Mouse (Mus musculus) MEL (cell line): ENCODE measurements around the gene Adgrv1. TPM values are rescaled to one million over a fixed set of nuclear protein-coding genes. Genes with fewer than 3 reads are reported as not detected.

Experiments
- DNase-seq: peaks from one replicate; pipeline ENCODE4 v3.0.0; 2011; ENCODE audit warnings: low read depth, low spot score
- H3K27ac ChIP-seq: 2 replicates; pipeline ENCODE4 v1.5.1; 2012; ENCODE audit warnings: low read depth, mild to moderate bottlenecking, control low read depth, low read length, moderate library complexity; ENCODE audit not compliant: control insufficient read depth
- H3K27me3 ChIP-seq, 2 experiments: fragments of 150-350 bp in 1 of 2; sonication (generic) in 1 of 2; 2 replicates each; pipeline ENCODE4 v1.6.1; 2012; ENCODE audit warnings: low read length in 2 of 2, mild to moderate bottlenecking in 2 of 2, improper control_type of control experiment in 1 of 2, moderate library complexity in 1 of 2; ENCODE audit not compliant: insufficient read depth in 2 of 2, control insufficient read depth in 1 of 2
- H3K36me3 ChIP-seq, 2 experiments: 2 replicates each; pipeline ENCODE4 v1.6.1; 2012 to 2014; ENCODE audit warnings: low read length in 2 of 2, improper control_type of control experiment in 1 of 2, inconsistent platforms in 1 of 2, mild to moderate bottlenecking in 1 of 2; ENCODE audit not compliant: insufficient read depth in 2 of 2, control insufficient read depth in 1 of 2
- H3K4me1 ChIP-seq, 2 experiments: fragments of 150-350 bp in 1 of 2; sonication (generic) in 1 of 2; 2 replicates each; pipeline ENCODE4 v1.6.1; 2012; ENCODE audit warnings: low read length in 2 of 2, improper control_type of control experiment in 1 of 2, mild to moderate bottlenecking in 1 of 2; ENCODE audit not compliant: insufficient read depth in 2 of 2, control insufficient read depth in 1 of 2
- H3K4me3 ChIP-seq, 2 experiments: fragments of 150-350 bp in 1 of 2; sonication (generic) in 1 of 2; 2 replicates each; pipeline ENCODE4 v1.5.1; 2012; ENCODE audit warnings: low read depth in 2 of 2, low read length in 2 of 2, mild to moderate bottlenecking in 2 of 2, moderate library complexity in 2 of 2, control low read depth in 1 of 2, improper control_type of control experiment in 1 of 2; ENCODE audit not compliant: control insufficient read depth in 1 of 2, insufficient read depth in 1 of 2
- H3K79me2 ChIP-seq: 2 replicates; pipeline ENCODE4 v1.6.1; 2012; ENCODE audit warnings: mild to moderate bottlenecking, low read length, moderate library complexity; ENCODE audit not compliant: control insufficient read depth, poor library complexity, insufficient read depth
- H3K9ac ChIP-seq: 2 replicates; pipeline ENCODE4 v1.6.1; 2012; ENCODE audit warnings: low read depth, mild to moderate bottlenecking, control low read depth, low read length, moderate library complexity; ENCODE audit not compliant: control insufficient read depth, poor library complexity, severe bottlenecking
- H3K9me3 ChIP-seq: fragments of 150-350 bp; sonication (generic); replicated peaks from 2 replicates; pipeline ENCODE4 v1.6.1; 2012; ENCODE audit warnings: mild to moderate bottlenecking, low read length, improper control_type of control experiment, moderate library complexity; ENCODE audit not compliant: insufficient read depth
- BHLHE40 ChIP-seq: IDR thresholded peaks from 2 replicates; pipeline ENCODE4 v1.6.1; 2012; ENCODE audit warnings: low read depth, mild to moderate bottlenecking, inconsistent platforms, low read length, improper control_type of control experiment, borderline replicate concordance
- CHD2 ChIP-seq: IDR thresholded peaks from 2 replicates; pipeline ENCODE4 v1.6.1; 2011; ENCODE audit warnings: low read length, improper control_type of control experiment
- CTCF ChIP-seq, 3 experiments: IDR thresholded peaks in 2 of 3; conservative IDR thresholded peaks in 1 of 3; 2 replicates each; pipeline ENCODE4 v1.5.1; 2011 to 2012; ENCODE audit warnings: low read length in 3 of 3, low read depth in 2 of 3, mild to moderate bottlenecking in 2 of 3, improper control_type of control experiment in 1 of 3, inconsistent platforms in 1 of 3, mixed read lengths in 1 of 3, moderate library complexity in 1 of 3; ENCODE audit not compliant: control insufficient read depth in 1 of 3, insufficient read depth in 1 of 3, poor library complexity in 1 of 3, severe bottlenecking in 1 of 3
- ELF1 ChIP-seq: IDR thresholded peaks from 2 replicates; pipeline ENCODE4 v1.6.1; 2014; ENCODE audit warnings: low read depth, mild to moderate bottlenecking, inconsistent platforms, low read length, improper control_type of control experiment, moderate library complexity
- ETS1 ChIP-seq: IDR thresholded peaks from 2 replicates; pipeline ENCODE4 v1.6.1; 2012; ENCODE audit warnings: low read depth, mild to moderate bottlenecking, inconsistent platforms, low read length, improper control_type of control experiment, moderate library complexity
- GABPA ChIP-seq: IDR thresholded peaks from 2 replicates; pipeline ENCODE4 v1.6.1; 2012; ENCODE audit warnings: low read depth, mild to moderate bottlenecking, inconsistent platforms, low read length, improper control_type of control experiment, moderate library complexity
- HCFC1 ChIP-seq: IDR thresholded peaks from 2 replicates; pipeline ENCODE4 v1.6.1; 2012; ENCODE audit warnings: low read depth, mild to moderate bottlenecking, inconsistent platforms, low read length, improper control_type of control experiment, moderate library complexity
- JUND ChIP-seq: IDR thresholded peaks from 2 replicates; pipeline ENCODE4 v1.6.1; 2011; ENCODE audit warnings: low read depth, mild to moderate bottlenecking, improper control_type of control experiment, low read length
- KAT2A ChIP-seq: conservative IDR thresholded peaks from 2 replicates; pipeline ENCODE4 v1.6.1; 2012; ENCODE audit warnings: low read depth, low read length, improper control_type of control experiment, inconsistent platforms
- MAX ChIP-seq: IDR thresholded peaks from 2 replicates; pipeline ENCODE4 v1.6.1; 2011; ENCODE audit warnings: low read length, improper control_type of control experiment
- MAZ ChIP-seq: IDR thresholded peaks from 2 replicates; pipeline ENCODE4 v1.6.1; 2012; ENCODE audit warnings: low read depth, mild to moderate bottlenecking, inconsistent platforms, low read length, improper control_type of control experiment
- MEF2A ChIP-seq: IDR thresholded peaks from 2 replicates; pipeline ENCODE4 v1.6.1; 2014; ENCODE audit warnings: low read depth, mild to moderate bottlenecking, inconsistent platforms, low read length, improper control_type of control experiment; ENCODE audit not compliant: poor library complexity, insufficient replicate concordance, severe bottlenecking; ENCODE audit errors: extremely low read depth
- MYB ChIP-seq: IDR thresholded peaks from 2 replicates; pipeline ENCODE4 v1.6.1; 2011; ENCODE audit warnings: mild to moderate bottlenecking, low read depth, low read length, improper control_type of control experiment
- MYC ChIP-seq: IDR thresholded peaks from 2 replicates; pipeline ENCODE4 v1.6.1; 2011; ENCODE audit warnings: low read depth, mild to moderate bottlenecking, low read length, improper control_type of control experiment, moderate library complexity
- NRF1 ChIP-seq: IDR thresholded peaks from 2 replicates; pipeline ENCODE4 v1.6.1; 2014; ENCODE audit warnings: low read depth, mild to moderate bottlenecking, inconsistent platforms, low read length, improper control_type of control experiment, moderate library complexity; ENCODE audit not compliant: poor library complexity, insufficient read depth, severe bottlenecking
- POLR2AphosphoS2 ChIP-seq: IDR thresholded peaks from 2 replicates; pipeline ENCODE4 v1.6.1; 2011; ENCODE audit warnings: low read length, improper control_type of control experiment
- RAD21 ChIP-seq: IDR thresholded peaks from 2 replicates; pipeline ENCODE4 v1.6.1; 2011; ENCODE audit warnings: mild to moderate bottlenecking, low read depth, low read length, improper control_type of control experiment
- RCOR1 ChIP-seq: IDR thresholded peaks from 2 replicates; pipeline ENCODE4 v1.6.1; 2012; ENCODE audit warnings: low read depth, mild to moderate bottlenecking, inconsistent platforms, low read length, improper control_type of control experiment
- SMC3 ChIP-seq: IDR thresholded peaks from 2 replicates; pipeline ENCODE4 v1.6.1; 2011; ENCODE audit warnings: low read depth, low read length, improper control_type of control experiment
- TAL1 ChIP-seq: IDR thresholded peaks from 2 replicates; pipeline ENCODE4 v1.6.1; 2012; ENCODE audit warnings: mild to moderate bottlenecking, inconsistent platforms, low read length, moderate library complexity, mixed read lengths
- UBTF ChIP-seq: IDR thresholded peaks from 2 replicates; pipeline ENCODE4 v1.6.1; 2012; ENCODE audit warnings: low read depth, mild to moderate bottlenecking, inconsistent platforms, low read length, improper control_type of control experiment, moderate library complexity, borderline replicate concordance; ENCODE audit not compliant: insufficient read depth
- ZC3H11A ChIP-seq: IDR thresholded peaks from 2 replicates; pipeline ENCODE4 v1.6.1; 2012; ENCODE audit warnings: low read depth, mild to moderate bottlenecking, inconsistent platforms, low read length, improper control_type of control experiment
- ZNF384 ChIP-seq: IDR thresholded peaks from 2 replicates; pipeline ENCODE4 v1.6.1; 2012; ENCODE audit warnings: low read depth, mild to moderate bottlenecking, inconsistent platforms, low read length, improper control_type of control experiment
- polyA plus RNA-seq, 2 experiments: library from polyadenylated mRNA; stranded (reverse) in 1 of 2; unstranded in 1 of 2; fragments of >175 nt in 1 of 2; fragments of >200 nt in 1 of 2; gene quantifications; 2 replicates each; pipeline versions ENCODE4 v1.2.1 to v1.2.4; 2012; ENCODE audit warnings: low replicate concordance in 2 of 2, low read depth in 1 of 2; ENCODE audit not compliant: insufficient read length in 2 of 2, insufficient read depth in 1 of 2, missing spikeins in 1 of 2
- total RNA-seq: library from RNA; depleted of rRNA; stranded (reverse); fragments of 300-350 nt; gene quantifications from 2 replicates; pipeline ENCODE4 v1.2.3, GENCODE M21; 2012

Adgrv1 gene
- total and polyA plus RNA-seq, 3 experiments = 5.6 to 5.8 TPM; not detected in 1

GRCm38 (mm10) chr13:81051448-81051847, 581.5 kb downstream of the Adgrv1 start:
- Histone ChIP-seq H3K27ac (no peak overlapping the region), H3K9me3 (no peaks in the 10 kb centered on the region), H3K27me3 (no peaks in the 10 kb centered on the region), H3K9ac (no peak overlapping the region), H3K4me1 (no peaks in the 10 kb centered on the region), H3K79me2 (no peaks in the 10 kb centered on the region), H3K36me3 (no peaks in the 10 kb centered on the region)
- no peak for DNase-seq
- TF ChIP-seq ZNF384 (no peak), HCFC1 (no peak), NRF1 (no peak), MYC (no peak), GABPA (no peak), MEF2A (no peak), JUND (no peak), UBTF (no peak), BHLHE40 (no peak), CHD2 (no peak), CTCF (IDR thresholded peaks at IDR 0.05 in 2 of 3, conservative IDR thresholded peaks at IDR 0.05 in 1 of 3; ENCODE audit: control insufficient read depth in 1 of 3, insufficient read depth in 1 of 3, low read depth in 2 of 3, low read length in 3 of 3, poor library complexity in 1 of 3, severe bottlenecking in 1 of 3) (no peak), KAT2A (no peak), POLR2AphosphoS2 (no peak), RAD21 (no peak), ZC3H11A (no peak)
- TF ChIP-seq, all 39 proteins: peak for 0
- no peak overlapping the region for H3K4me3 ChIP-seq

DNA sequence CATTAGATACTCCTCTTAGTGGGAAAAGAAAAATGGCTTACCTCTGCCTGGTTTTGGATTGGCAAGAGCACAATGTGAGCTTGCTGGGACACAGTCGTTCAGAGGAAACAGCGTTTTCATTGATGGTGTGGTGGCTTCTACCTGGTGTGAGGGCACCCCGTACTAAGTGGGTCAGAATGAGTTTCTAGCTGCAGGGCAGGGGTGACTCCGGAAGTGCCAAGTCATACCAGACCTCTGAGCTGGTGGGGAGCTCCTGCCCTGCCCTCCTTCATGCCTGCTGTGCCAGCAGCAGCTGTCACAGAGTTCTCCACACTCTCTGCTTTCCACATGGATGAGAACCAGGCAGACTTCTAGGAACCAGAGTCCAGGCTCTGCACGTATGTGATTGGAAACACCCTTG, 582.0 kb downstream of the Adgrv1 start:
- no peaks in the 10 kb centered on the region for H3K4me1 ChIP-seq
- DNase-seq = no peak
- no peak overlapping the region for H3K9ac ChIP-seq
- no peaks in the 10 kb centered on the region for H3K79me2 ChIP-seq
- H3K36me3 ChIP-seq = no peaks in the 10 kb centered on the region
- H3K9me3 ChIP-seq = no peaks in the 10 kb centered on the region
- no peaks in the 10 kb centered on the region for H3K27me3 ChIP-seq
- no peak for TF ChIP-seq KAT2A
- no peak for TF ChIP-seq ELF1
- no peak for TF ChIP-seq MAZ
- no peak for TF ChIP-seq ETS1
- no peak for TF ChIP-seq JUND
- TF ChIP-seq NRF1 = no peak
- TF ChIP-seq MAX = no peak
- TF ChIP-seq SMC3 = no peak
- TF ChIP-seq MYC = no peak
- no peak for TF ChIP-seq MYB
- TF ChIP-seq RCOR1 = no peak
- TF ChIP-seq POLR2AphosphoS2 = no peak
- no peak for TF ChIP-seq TAL1
- H3K4me3 ChIP-seq = no peak overlapping the region
- H3K27ac ChIP-seq = no peak overlapping the region
